23 mouse cellular contexts compared by ENCODE assay signal in genomic region chr7:99833846-99834222, GRCm38 (mm10). TPM values are rescaled to one million over a fixed set of nuclear protein-coding genes. Genes with fewer than 3 reads are reported as not detected.
DNase-seq lines count a peak whose midpoint lies in the region; ATAC-seq lines count a peak whose summit lies in the region.
"Had no signal": no experiment of that assay in that cellular context is flagged by ENCODE, and none has a peak within 500 bp of the region (broad histone marks: within the 10 kb centered on the region; RNA-seq: fewer than 3 reads in every experiment).

No protein-coding gene starts in this region.

- ATAC-seq in activated CD4-positive, CD25-positive, alpha-beta regulatory T cell, adult 4 months: peak; percentile 87
- ATAC-seq in inflammation-experienced regulatory T-cells, adult 6 months: peak; percentile 88
- ATAC-seq in frontal cortex, adult (ENCODE audit: low TSS enrichment): no peak
- ATAC-seq: forebrain, embryonic 13.5 days; forebrain, embryonic 16.5 days; hindbrain, postnatal 0 days; intestine, embryonic 15.5 days had no signal

- DNase-seq in 416B (ENCODE audit: low read depth): peak; percentile 68
- peak; percentile 68 for DNase-seq in CD4-positive, CD25-positive, alpha-beta regulatory T cell, adult 2 months (ENCODE audit: low read depth, low spot score)
- DNase-seq in gastrocnemius, adult 18-20 months (ENCODE audit: low spot score): no peak
- DNase-seq in cerebellum, postnatal 4 days (ENCODE audit: low spot score in 2 of 2): no peak
- DNase-seq in right cerebral cortex, postnatal 4 days: no peak
- DNase-seq: adrenal gland, adult 2 months; adrenal gland, postnatal 14 days; cerebellum, adult 11 months; cerebellum, adult 8-10 months; cerebellum, postnatal 10 days; cerebellum, postnatal 36 days; gastrocnemius, postnatal 25 days; heart, adult 2 months; heart, postnatal 14 days; heart, postnatal 4 days; kidney, adult 18-20 months had no signal

RNA-seq across cellular contexts. Expression of gene Neu3, which starts 5.6 kb away (rescaled TPM):
- 10 to 100 TPM; 24.2 to 29.1 TPM for polyA plus RNA-seq in activated CD4-positive, CD25-positive, alpha-beta regulatory T cell, adult 4 months (2017; shearing (Covaris generic))
- polyA plus RNA-seq in inflammation-experienced regulatory T-cells, adult 6 months (2017; shearing (Covaris generic)): 10 to 100 TPM; 27.1 to 30.3 (median 28.6) TPM
- total RNA-seq in gastrocnemius, adult 18-20 months (2021): 1 to 10 TPM; 2.5 to 3.0 TPM

RNA-seq across cellular contexts. Expression of gene Xrra1, which starts 25.1 kb away (rescaled TPM):
- under 1 TPM; 0.32 to 0.34 TPM for polyA plus RNA-seq in activated CD4-positive, CD25-positive, alpha-beta regulatory T cell, adult 4 months (2017; shearing (Covaris generic))
- polyA plus RNA-seq in inflammation-experienced regulatory T-cells, adult 6 months (2017; shearing (Covaris generic)): not detected
- total RNA-seq in gastrocnemius, adult 18-20 months (2021): 1 to 10 TPM in 1 of 2 experiments, under 1 TPM in 1; 0.66 to 1.2 TPM

RNA-seq across cellular contexts. Expression of gene Spcs2, which starts 29.4 kb away (rescaled TPM):
- polyA plus RNA-seq in activated CD4-positive, CD25-positive, alpha-beta regulatory T cell, adult 4 months (2017; shearing (Covaris generic)): 100 to 1,000 TPM; 511 to 516 TPM
- 100 to 1,000 TPM; 456 to 534 (median 479) TPM for polyA plus RNA-seq in inflammation-experienced regulatory T-cells, adult 6 months (2017; shearing (Covaris generic))
- 10 to 100 TPM; 78.8 to 79.8 TPM for total RNA-seq in gastrocnemius, adult 18-20 months (2021)

Comparison
In these comparisons a context has a peak if more than half of its experiments do, and no peak if none do; other contexts are left out.
1. DNase-seq: peak in 416B (single experiment) and CD4-positive, CD25-positive, alpha-beta regulatory T cell, adult 2 months (single experiment); none in gastrocnemius, adult 18-20 months (single experiment), cerebellum, postnatal 4 days (0 of 2) and right cerebral cortex, postnatal 4 days (single experiment).